Mouse (Mus musculus) heart, postnatal 0 days (tissue): ENCODE results near the gene Oas3. TPM values are rescaled to one million over a fixed set of nuclear protein-coding genes. Genes with fewer than 3 reads are reported as not detected.

ENCODE experiments used
- ATAC-seq: fragments of 200-750 bp; cut with Nextera tagmentation; 2 replicates; pipeline ENCODE4 v1.8.0; 2017; ENCODE audit warnings: low read depth, moderate number of reproducible peaks, moderate library complexity; ENCODE audit not compliant: insufficient read depth
- DNase-seq: peaks from one replicate; pipeline ENCODE4 v3.0.0-alpha.2; 2016; ENCODE audit warnings: low spot score
- H3K27ac ChIP-seq: fragments of 300-500 bp; sonication (generic); 2 replicates; pipeline ENCODE4 v1.5.1; 2014; ENCODE audit warnings: low read depth, mild to moderate bottlenecking
- H3K27me3 ChIP-seq: fragments of 300-500 bp; sonication (generic); 2 replicates; pipeline ENCODE4 v1.6.1; 2014; ENCODE audit warnings: low read length, mixed read lengths; ENCODE audit not compliant: control insufficient read depth, insufficient read depth
- H3K36me3 ChIP-seq: fragments of 300-500 bp; sonication (generic); replicated peaks from 2 replicates; pipeline ENCODE4 v1.6.1; 2014; ENCODE audit warnings: low read length, mixed read lengths; ENCODE audit not compliant: control insufficient read depth, insufficient read depth
- H3K4me1 ChIP-seq: fragments of 300-500 bp; sonication (generic); 2 replicates; pipeline ENCODE4 v1.6.1; 2014; ENCODE audit warnings: antibody characterized with exemption; ENCODE audit not compliant: control insufficient read depth, insufficient read depth
- H3K4me2 ChIP-seq: fragments of 300-500 bp; sonication (generic); 2 replicates; pipeline ENCODE4 v1.6.1; 2014; ENCODE audit warnings: low read depth, mild to moderate bottlenecking, low read length, moderate library complexity
- H3K4me3 ChIP-seq: fragments of 300-500 bp; sonication (generic); 2 replicates; pipeline ENCODE4 v1.5.1; 2014; ENCODE audit warnings: low read depth, low read length
- H3K9ac ChIP-seq: fragments of 300-500 bp; sonication (generic); replicated peaks from 2 replicates; pipeline ENCODE4 v1.6.1; 2014; ENCODE audit warnings: low read depth, low read length, mixed read lengths
- H3K9me3 ChIP-seq: fragments of 300-500 bp; sonication (generic); replicated peaks from 2 replicates; pipeline ENCODE4 v1.6.1; 2016; ENCODE audit warnings: low read length; ENCODE audit not compliant: control insufficient read depth
- CTCF ChIP-seq: IDR thresholded peaks from 2 replicates; pipeline ENCODE4 v1.5.1; 2016; ENCODE audit warnings: antibody characterized with exemption, control low read depth, low read depth
- EP300 ChIP-seq: IDR thresholded peaks from 2 replicates; pipeline ENCODE4 v1.6.1; 2016; ENCODE audit warnings: antibody characterized with exemption, low read depth
- WGBS: fragments of 180-500 bp; shearing (Covaris S2); extraction: QIAGEN DNeasy Blood & Tissue Kit; methylation state at CpG from one replicate; pipeline ENCODE4 v1.1.7; 2014; 5-methylcytosine and 5-hydroxymethylcytosine counted together
- polyA plus RNA-seq: library from polyadenylated mRNA; unstranded; fragments of >200 nt; fragmentation: Nextera tagmentation; extraction: Ambion mirVana; gene quantifications from 2 replicates; pipeline ENCODE4 v1.2.1, GENCODE M21; 2015
- total RNA-seq: library from RNA; depleted of rRNA; stranded (reverse); fragments of >200 nt; gene quantifications from 2 replicates; pipeline ENCODE4 v1.2.3, GENCODE M21; 2014; ENCODE audit warnings: low replicate concordance; rRNA removed

Gene Oas3
- total and polyA plus RNA-seq, 2 experiments from 2014 or later = 0.26 to 0.80 TPM

GRCm38 (mm10) chr5:120703660-120704059 lies 73.8 kb downstream of the Oas3 start:
- Histone ChIP-seq H3K4me1 (no peaks in the 10 kb centered on the region), H3K27me3 (peaks cover 75% of the 10 kb centered on the region), H3K9me3 (no peaks in the 10 kb centered on the region), H3K36me3 (no peaks in the 10 kb centered on the region), H3K27ac (no peak overlapping the region), H3K4me3 (no peak overlapping the region), H3K9ac (no peak overlapping the region), H3K4me2 (no peak overlapping the region)
- ATAC-seq = no peak
- WGBS = 78% methylated on average over 3 of the region's 3 CpGs
- TF ChIP-seq EP300 = no peak
- TF ChIP-seq CTCF = no peak
- DNase-seq = no peak

Other genes with a start within 250 kb of the Oas3 start
- 15.8 and 27.6 TPM in 2 replicates for gene Tpcn1, start 189.0 kb downstream of the Oas3 start, total RNA-seq
- 11.5 and 11.7 TPM in 2 replicates for gene Tpcn1, start 189.0 kb downstream of the Oas3 start, polyA plus RNA-seq
- gene Iqcd, start 188.6 kb downstream of the Oas3 start, total RNA-seq = not detected in 2 replicates
- gene Iqcd, start 188.6 kb downstream of the Oas3 start, polyA plus RNA-seq = 0.14 and 0.18 TPM in 2 replicates
- 20.2 and 24.5 TPM in 2 replicates for gene Rita1, start 165.1 kb downstream of the Oas3 start, total RNA-seq
- 15.7 and 16.3 TPM in 2 replicates for gene Rita1, start 165.1 kb downstream of the Oas3 start, polyA plus RNA-seq
- gene Ddx54, start 164.9 kb downstream of the Oas3 start, total RNA-seq = 23.0 and 24.1 TPM in 2 replicates
- gene Ddx54, start 164.9 kb downstream of the Oas3 start, polyA plus RNA-seq = 17.1 and 18.2 TPM in 2 replicates
- not detected in 2 replicates for gene Cfap73, start 143.4 kb downstream of the Oas3 start, total RNA-seq
- not detected in 2 replicates for gene Cfap73, start 143.4 kb downstream of the Oas3 start, polyA plus RNA-seq
- not detected in 2 replicates for gene Rasal1, start 128.8 kb downstream of the Oas3 start, total RNA-seq
- gene Rasal1, start 128.8 kb downstream of the Oas3 start, polyA plus RNA-seq = 0.10 TPM in 1 of 2 replicates, not detected in the other
- 1.7 and 13.8 TPM in 2 replicates for gene Dtx1, start 65.7 kb downstream of the Oas3 start, total RNA-seq
- 0.30 and 0.48 TPM in 2 replicates for gene Dtx1, start 65.7 kb downstream of the Oas3 start, polyA plus RNA-seq
- 1.1 TPM in 1 of 2 replicates, not detected in the other for gene Oas2, start 27.8 kb downstream of the Oas3 start, total RNA-seq
- gene Oas2, start 27.8 kb downstream of the Oas3 start, polyA plus RNA-seq = 0.15 and 0.25 TPM in 2 replicates
- not detected in 2 replicates for gene Oas1e, start 17.9 kb upstream of the Oas3 start, total RNA-seq
- gene Oas1e, start 17.9 kb upstream of the Oas3 start, polyA plus RNA-seq = not detected in 2 replicates
- 0.34 and 1.6 TPM in 2 replicates for gene Oas1c, start 34.9 kb upstream of the Oas3 start, total RNA-seq
- gene Oas1c, start 34.9 kb upstream of the Oas3 start, polyA plus RNA-seq = 0.83 and 0.92 TPM in 2 replicates
- not detected in 2 replicates for gene Oas1f, start 69.7 kb upstream of the Oas3 start, total RNA-seq
- gene Oas1f, start 69.7 kb upstream of the Oas3 start, polyA plus RNA-seq = not detected in 2 replicates
- not detected in 2 replicates for gene Oas1h, start 83.8 kb upstream of the Oas3 start, total RNA-seq
- gene Oas1h, start 83.8 kb upstream of the Oas3 start, polyA plus RNA-seq = not detected in 2 replicates
- gene Oas1g, start 110.0 kb upstream of the Oas3 start, total RNA-seq = 0.73 and 4.5 TPM in 2 replicates
- gene Oas1g, start 110.0 kb upstream of the Oas3 start, polyA plus RNA-seq = 0.52 TPM in 2 replicates
- gene Oas1a, start 129.9 kb upstream of the Oas3 start, total RNA-seq = 1.5 and 5.8 TPM in 2 replicates
- 1.9 and 2.0 TPM in 2 replicates for gene Oas1a, start 129.9 kb upstream of the Oas3 start, polyA plus RNA-seq
- not detected in 2 replicates for gene Oas1d, start 136.9 kb upstream of the Oas3 start, total RNA-seq
- gene Oas1d, start 136.9 kb upstream of the Oas3 start, polyA plus RNA-seq = not detected in 2 replicates
- gene Rph3a, start 232.4 kb upstream of the Oas3 start, total RNA-seq = not detected in 2 replicates
- not detected in 2 replicates for gene Rph3a, start 232.4 kb upstream of the Oas3 start, polyA plus RNA-seq